Mouse (Mus musculus) neural tube, postnatal 0 days (tissue): ENCODE measurements around the gene Brinp1. TPM values are rescaled to one million over a fixed set of nuclear protein-coding genes. Genes with fewer than 3 reads are reported as not detected.

Experiments used
- polyA plus RNA-seq: library from polyadenylated mRNA; unstranded; fragments of >200 nt; fragmentation: Nextera tagmentation; extraction: Ambion mirVana; gene quantifications from 2 replicates; pipeline ENCODE4 v1.2.1, GENCODE M21; 2015

The Brinp1 gene
- 78.6 and 90.4 TPM in 2 replicates for polyA plus RNA-seq

GRCm38 (mm10) chr4:68954322-68954901 lies at the start of gene Brinp1:
TSS of gene Brinp1 (minus strand) at chr4:68954397.

